Mouse (Mus musculus) E14TG2a.4 (cell line): Measurements from ENCODE around the gene Vmn1r183.

Experiments
- CTCF ChIP-seq: conservative IDR thresholded peaks from 2 replicates; pipeline ENCODE4 v1.5.1; 2014; ENCODE audit warnings: low read length
- NANOG ChIP-seq: IDR thresholded peaks from 2 replicates; pipeline ENCODE4 v1.6.1; 2014; ENCODE audit warnings: borderline replicate concordance, low read length, mixed read lengths
- POU5F1 ChIP-seq: IDR thresholded peaks from 2 replicates; pipeline ENCODE4 v1.6.1; 2014; ENCODE audit warnings: low read length, borderline replicate concordance

GRCm38 (mm10) chr7:24104403-24104802 is 51.3 kb downstream of the Vmn1r183 start:
- no peak for TF ChIP-seq POU5F1
- no peak for TF ChIP-seq CTCF
- TF ChIP-seq NANOG, result no peak
